Mouse (Mus musculus) liver, embryonic 12.5 days (tissue): Measurements from ENCODE around the gene Arid1b. TPM values are rescaled to one million over a fixed set of nuclear protein-coding genes. Genes with fewer than 3 reads are reported as not detected.

Source experiments
- ATAC-seq: fragments of 200-750 bp; cut with Nextera tagmentation; 2 replicates; pipeline ENCODE4 v1.8.0; 2017; ENCODE audit warnings: moderate number of reproducible peaks, mild to moderate bottlenecking, moderate library complexity
- H3K27ac ChIP-seq: fragments of 300-500 bp; sonication (generic); 2 replicates; pipeline ENCODE4 v1.5.1; 2016; ENCODE audit warnings: mild to moderate bottlenecking
- H3K27me3 ChIP-seq: fragments of 300-500 bp; sonication (generic); replicated peaks from 2 replicates; pipeline ENCODE4 v1.6.1; 2016; ENCODE audit warnings: mild to moderate bottlenecking, moderate library complexity
- H3K36me3 ChIP-seq: fragments of 300-500 bp; sonication (generic); 2 replicates; pipeline ENCODE4 v1.6.1; 2016; ENCODE audit warnings: mild to moderate bottlenecking, moderate library complexity
- H3K4me1 ChIP-seq: fragments of 300-500 bp; sonication (generic); 2 replicates; pipeline ENCODE4 v1.6.1; 2016
- H3K4me2 ChIP-seq: fragments of 300-500 bp; sonication (generic); 2 replicates; pipeline ENCODE4 v1.6.1; 2016; ENCODE audit warnings: mild to moderate bottlenecking, moderate library complexity
- H3K4me3 ChIP-seq: fragments of 300-500 bp; sonication (generic); 2 replicates; pipeline ENCODE4 v1.5.1; 2016; ENCODE audit warnings: mild to moderate bottlenecking, moderate library complexity
- H3K9ac ChIP-seq: fragments of 300-500 bp; sonication (generic); 2 replicates; pipeline ENCODE4 v1.6.1; 2016; ENCODE audit warnings: mild to moderate bottlenecking, moderate library complexity
- H3K9me3 ChIP-seq: fragments of 300-500 bp; sonication (generic); replicated peaks from 2 replicates; pipeline ENCODE4 v1.6.1; 2016; ENCODE audit warnings: mild to moderate bottlenecking, moderate library complexity
- WGBS: fragments of 180-500 bp; shearing (Covaris S2); methylation state at CpG from one replicate; pipeline ENCODE4 v1.1.7; 2016; ENCODE audit not compliant: insufficient replicate concordance; 5-methylcytosine and 5-hydroxymethylcytosine counted together
- polyA plus RNA-seq: library from polyadenylated mRNA; unstranded; fragments of >200 nt; fragmentation: Nextera tagmentation; extraction: Ambion mirVana; gene quantifications from 2 replicates; pipeline ENCODE4 v1.2.1, GENCODE M21; 2016

Arid1b gene
- polyA plus RNA-seq, 1 experiment from 2014 or later = 5.5 TPM

- no peak overlapping the region for H3K4me2 ChIP-seq
- peaks cover 7% of the 10 kb centered on the region; the same call in 1 of the 2 replicates for H3K4me1 ChIP-seq
- no peaks in the 10 kb centered on the region for H3K27me3 ChIP-seq
- H3K27ac ChIP-seq = no peak overlapping the region
- H3K4me3 ChIP-seq = no peak overlapping the region
- no peaks in the 10 kb centered on the region for H3K9me3 ChIP-seq
- 39% methylated on average over 2 of the region's 2 CpGs for WGBS
- no peaks in the 10 kb centered on the region for H3K36me3 ChIP-seq
- no peak for ATAC-seq
- H3K9ac ChIP-seq = no peak overlapping the region
Observed at GRCm38 (mm10) chr17:5232180-5232579, 238.0 kb downstream of the Arid1b start.

- H3K9me3 ChIP-seq = no peaks in the 10 kb centered on the region
- no peak overlapping the region for H3K27ac ChIP-seq
- H3K4me2 ChIP-seq = no peak overlapping the region
- no peaks in the 10 kb centered on the region for H3K36me3 ChIP-seq
- peaks cover 16% of the 10 kb centered on the region for H3K4me1 ChIP-seq
- ATAC-seq = no peak
- 64% methylated on average over 1 of the region's 1 CpGs for WGBS
- no peak overlapping the region for H3K9ac ChIP-seq
- no peaks in the 10 kb centered on the region for H3K27me3 ChIP-seq
- no peak overlapping the region for H3K4me3 ChIP-seq
Observed at GRCm38 (mm10) chr17:5233991-5234390, 239.9 kb downstream of the Arid1b start.

GRCm38 (mm10) chr17:5235057-5235456 is 240.9 kb downstream of the Arid1b start:
- Histone ChIP-seq H3K4me3 (no peak overlapping the region), H3K9ac (no peak overlapping the region), H3K9me3 (no peaks in the 10 kb centered on the region), H3K27ac (no peak overlapping the region), H3K27me3 (no peaks in the 10 kb centered on the region), H3K36me3 (no peaks in the 10 kb centered on the region), H3K4me2 (no peak overlapping the region), H3K4me1 (peaks cover 23% of the 10 kb centered on the region)
- 75% methylated on average over 9 of the region's 9 CpGs for WGBS
- no peak for ATAC-seq

GRCm38 (mm10) chr17:5237765-5238164 is 243.6 kb downstream of the Arid1b start:
- peaks cover 18% of the 10 kb centered on the region for H3K4me1 ChIP-seq
- H3K36me3 ChIP-seq = peaks cover 2% of the 10 kb centered on the region; the same call in 1 of the 2 replicates
- H3K9me3 ChIP-seq = no peaks in the 10 kb centered on the region
- H3K4me3 ChIP-seq = no peak overlapping the region
- no peak overlapping the region for H3K9ac ChIP-seq
- no peak overlapping the region for H3K4me2 ChIP-seq
- no peaks in the 10 kb centered on the region for H3K27me3 ChIP-seq
- ATAC-seq = no peak
- WGBS = 73% methylated on average over 3 of the region's 3 CpGs
- no peak overlapping the region for H3K27ac ChIP-seq

GRCm38 (mm10) chr17:5238387-5239245 is 244.5 kb downstream of the Arid1b start:
- H3K9me3 ChIP-seq = no peaks in the 10 kb centered on the region
- H3K4me3 ChIP-seq = no peak overlapping the region
- H3K4me2 ChIP-seq = peak overlapping the region; percentile 10; the same call in 1 of the 2 replicates
- H3K4me1 ChIP-seq = peaks cover 18% of the 10 kb centered on the region
- no peaks in the 10 kb centered on the region for H3K27me3 ChIP-seq
- no peak overlapping the region for H3K9ac ChIP-seq
- H3K27ac ChIP-seq = no peak overlapping the region
- no peak for ATAC-seq
- H3K36me3 ChIP-seq = peaks cover 4% of the 10 kb centered on the region; the same call in 1 of the 2 replicates
- WGBS = 36% methylated on average over 16 of the region's 16 CpGs

GRCm38 (mm10) chr17:5244526-5244925 is 250.4 kb downstream of the Arid1b start:
- Histone ChIP-seq H3K9ac (no peak overlapping the region), H3K4me1 (peaks cover 29% of the 10 kb centered on the region), H3K4me2 (no peak overlapping the region), H3K4me3 (no peak overlapping the region), H3K27me3 (no peaks in the 10 kb centered on the region), H3K9me3 (no peaks in the 10 kb centered on the region), H3K27ac (no peak overlapping the region), H3K36me3 (peaks cover 4% of the 10 kb centered on the region; the same call in 1 of the 2 replicates)
- WGBS = 77% methylated on average over 2 of the region's 2 CpGs
- no peak for ATAC-seq

- Histone ChIP-seq H3K27ac (no peak overlapping the region), H3K4me3 (no peak overlapping the region), H3K4me2 (no peak overlapping the region), H3K9ac (no peak overlapping the region), H3K9me3 (no peaks in the 10 kb centered on the region), H3K36me3 (peaks cover 4% of the 10 kb centered on the region; the same call in 1 of the 2 replicates), H3K4me1 (peaks cover 37% of the 10 kb centered on the region), H3K27me3 (no peaks in the 10 kb centered on the region)
- no peak for ATAC-seq
- 85% methylated on average over 11 of the region's 11 CpGs for WGBS
Observed at GRCm38 (mm10) chr17:5246688-5247087, 252.6 kb downstream of the Arid1b start.

GRCm38 (mm10) chr17:5247247-5247646 is 253.1 kb downstream of the Arid1b start:
- Histone ChIP-seq H3K27me3 (no peaks in the 10 kb centered on the region), H3K4me3 (no peak overlapping the region), H3K36me3 (peaks cover 4% of the 10 kb centered on the region; the same call in 1 of the 2 replicates), H3K4me1 (peaks cover 39% of the 10 kb centered on the region), H3K4me2 (no peak overlapping the region), H3K9ac (no peak overlapping the region), H3K9me3 (no peaks in the 10 kb centered on the region), H3K27ac (no peak overlapping the region)
- 79% methylated on average over 7 of the region's 7 CpGs for WGBS
- no peak for ATAC-seq

- no peaks in the 10 kb centered on the region for H3K9me3 ChIP-seq
- no peak for ATAC-seq
- H3K9ac ChIP-seq = no peak overlapping the region
- H3K27ac ChIP-seq = 0 out of 2 replicates have a peak overlapping the region, but pooled peaks have one; percentile 68
- WGBS = 78% methylated on average over 15 of the region's 15 CpGs
- H3K4me2 ChIP-seq = no peak overlapping the region
- peaks cover 2% of the 10 kb centered on the region; the same call in 1 of the 2 replicates for H3K36me3 ChIP-seq
- H3K27me3 ChIP-seq = no peaks in the 10 kb centered on the region
- no peak overlapping the region for H3K4me3 ChIP-seq
- H3K4me1 ChIP-seq = peaks cover 39% of the 10 kb centered on the region
Observed at GRCm38 (mm10) chr17:5247737-5248136, 253.6 kb downstream of the Arid1b start.

GRCm38 (mm10) chr17:5248957-5249656 is 255.0 kb downstream of the Arid1b start:
- no peak overlapping the region for H3K9ac ChIP-seq
- no peaks in the 10 kb centered on the region for H3K27me3 ChIP-seq
- WGBS = 28% methylated on average over 17 of the region's 17 CpGs
- peak overlapping the region; percentile 26 for H3K4me2 ChIP-seq
- peaks cover 39% of the 10 kb centered on the region for H3K4me1 ChIP-seq
- H3K36me3 ChIP-seq = no peaks in the 10 kb centered on the region
- ATAC-seq = no peak
- no peaks in the 10 kb centered on the region for H3K9me3 ChIP-seq
- H3K4me3 ChIP-seq = no peak overlapping the region
- H3K27ac ChIP-seq = peak overlapping the region; percentile 68

GRCm38 (mm10) chr17:5249681-5250180 is 255.6 kb downstream of the Arid1b start:
- no peaks in the 10 kb centered on the region for H3K27me3 ChIP-seq
- WGBS = 41% methylated on average over 9 of the region's 9 CpGs
- no peaks in the 10 kb centered on the region for H3K36me3 ChIP-seq
- no peaks in the 10 kb centered on the region for H3K9me3 ChIP-seq
- H3K4me1 ChIP-seq = peaks cover 39% of the 10 kb centered on the region
- H3K4me3 ChIP-seq = no peak overlapping the region
- no peak overlapping the region; the same call in 1 of the 2 replicates for H3K4me2 ChIP-seq
- H3K27ac ChIP-seq = no peak overlapping the region
- H3K9ac ChIP-seq = no peak overlapping the region
- no peak for ATAC-seq

- Histone ChIP-seq H3K4me1 (peaks cover 32% of the 10 kb centered on the region), H3K4me3 (no peak overlapping the region), H3K4me2 (no peak overlapping the region), H3K9ac (no peak overlapping the region), H3K36me3 (no peaks in the 10 kb centered on the region), H3K9me3 (no peaks in the 10 kb centered on the region), H3K27me3 (no peaks in the 10 kb centered on the region), H3K27ac (no peak overlapping the region)
- no peak for ATAC-seq
- 12% methylated on average over 3 of the region's 3 CpGs for WGBS
Observed at GRCm38 (mm10) chr17:5252436-5252835, 258.3 kb downstream of the Arid1b start.
